Comparison of ENCODE assay signal across 8 mouse cellular contexts in genomic region chr1:30700399-30701081, GRCm38 (mm10).
DNase-seq lines count a peak whose midpoint lies in the region; ATAC-seq lines count a peak whose summit lies in the region.

No protein-coding gene starts in this region.

- no peaks in the 10 kb centered on the region for H3K36me3 ChIP-seq in midbrain, embryonic 11.5 days (ENCODE audit: control insufficient read depth, insufficient read depth, low read length)
- no peaks in the 10 kb centered on the region for H3K36me3 ChIP-seq in midbrain, embryonic 10.5 days
- no peaks in the 10 kb centered on the region for H3K36me3 ChIP-seq in hindbrain, embryonic 15.5 days
- no peaks in the 10 kb centered on the region for H3K36me3 ChIP-seq in stomach, embryonic 16.5 days (ENCODE audit: control insufficient read depth, insufficient read depth, low read length)

- DNase-seq in cerebellum, postnatal 14 days, result peak; percentile 44 to 60
- DNase-seq in cerebellum, adult 9-10 months, result no peak
- DNase-seq in midbrain, embryonic 11.5 days (ENCODE audit: low spot score, missing footprints), result peak; percentile 84
- no peak for DNase-seq in midbrain, embryonic 10.5 days (ENCODE audit: low spot score)
- no peak for DNase-seq in ovary, postnatal 36 days (ENCODE audit: low spot score)
- DNase-seq in heart, postnatal 36 days, result no peak

- WGBS in midbrain, embryonic 11.5 days, result 55% methylated on average over 10 of the region's 10 CpGs
- 57% methylated on average over 10 of the region's 10 CpGs for WGBS in midbrain, embryonic 10.5 days
- WGBS in hindbrain, embryonic 15.5 days, result 42% methylated on average over 10 of the region's 10 CpGs
- 47% methylated on average over 10 of the region's 10 CpGs for WGBS in stomach, embryonic 16.5 days

- H3K27ac ChIP-seq in midbrain, embryonic 11.5 days (ENCODE audit: low read depth, low read length), result no peak overlapping the region
- H3K27ac ChIP-seq in midbrain, embryonic 10.5 days (replicated peaks), result no peak overlapping the region
- H3K27ac ChIP-seq in hindbrain, embryonic 15.5 days (replicated peaks), result no peak overlapping the region
- H3K27ac ChIP-seq in stomach, embryonic 16.5 days (ENCODE audit: low read length), result no peak overlapping the region

- no peak overlapping the region for H3K9ac ChIP-seq in midbrain, embryonic 11.5 days (ENCODE audit: low read length)
- H3K9ac ChIP-seq in hindbrain, embryonic 15.5 days, result no peak overlapping the region
- H3K9ac ChIP-seq in stomach, embryonic 16.5 days (ENCODE audit: low read length), result no peak overlapping the region

- no peak overlapping the region for H3K4me2 ChIP-seq in midbrain, embryonic 11.5 days
- 0 out of 2 replicates have a peak overlapping the region, but pooled peaks have one; percentile 1 for H3K4me2 ChIP-seq in hindbrain, embryonic 15.5 days
- H3K4me2 ChIP-seq in stomach, embryonic 16.5 days (ENCODE audit: low read depth, low read length), result no peak overlapping the region

- ATAC-seq in midbrain, embryonic 11.5 days (ENCODE audit: low FRiP score), result peak; percentile 88
- peak; percentile 87 for ATAC-seq in hindbrain, embryonic 15.5 days (ENCODE audit: low FRiP score, low read depth)
- ATAC-seq in stomach, embryonic 16.5 days (ENCODE audit: insufficient read depth, low FRiP score), result 0 out of 2 replicates have a peak, but pooled peaks have one; percentile 37

- no peaks in the 10 kb centered on the region for H3K27me3 ChIP-seq in midbrain, embryonic 11.5 days (ENCODE audit: control insufficient read depth, insufficient read depth, low read length)
- H3K27me3 ChIP-seq in midbrain, embryonic 10.5 days (ENCODE audit: low read depth, poor library complexity, severe bottlenecking), result no peaks in the 10 kb centered on the region
- H3K27me3 ChIP-seq in hindbrain, embryonic 15.5 days, result no peaks in the 10 kb centered on the region
- H3K27me3 ChIP-seq in stomach, embryonic 16.5 days (ENCODE audit: control insufficient read depth, insufficient read depth, low read length), result no peaks in the 10 kb centered on the region

- H3K4me3 ChIP-seq in midbrain, embryonic 11.5 days (ENCODE audit: low read depth, low read length), result no peak overlapping the region
- no peak overlapping the region for H3K4me3 ChIP-seq in midbrain, embryonic 10.5 days
- no peak overlapping the region for H3K4me3 ChIP-seq in hindbrain, embryonic 15.5 days
- H3K4me3 ChIP-seq in stomach, embryonic 16.5 days (replicated peaks; ENCODE audit: low read length), result no peak overlapping the region

- intact Hi-C loops in heart, postnatal 36 days (cut with DNase I), result no loop called here

- no peaks in the 10 kb centered on the region for H3K9me3 ChIP-seq in midbrain, embryonic 11.5 days (ENCODE audit: control insufficient read depth, low read length)
- H3K9me3 ChIP-seq in midbrain, embryonic 10.5 days (replicated peaks), result no peaks in the 10 kb centered on the region
- no peaks in the 10 kb centered on the region for H3K9me3 ChIP-seq in hindbrain, embryonic 15.5 days
- no peaks in the 10 kb centered on the region for H3K9me3 ChIP-seq in stomach, embryonic 16.5 days (replicated peaks; ENCODE audit: control insufficient read depth, low read length)

- no peaks in the 10 kb centered on the region for H3K4me1 ChIP-seq in midbrain, embryonic 11.5 days (ENCODE audit: control insufficient read depth, insufficient read depth, low read length)
- H3K4me1 ChIP-seq in midbrain, embryonic 10.5 days, result no peaks in the 10 kb centered on the region
- no peaks in the 10 kb centered on the region for H3K4me1 ChIP-seq in hindbrain, embryonic 15.5 days (replicated peaks)
- H3K4me1 ChIP-seq in stomach, embryonic 16.5 days (ENCODE audit: control insufficient read depth, insufficient read depth, low read length), result no peaks in the 10 kb centered on the region

Comparison
In these comparisons a context has a peak if more than half of its experiments do, and no peak if none do; other contexts are left out.
1. DNase-seq: peak in cerebellum, postnatal 14 days (2 of 2) and midbrain, embryonic 11.5 days (single experiment); none in cerebellum, adult 9-10 months (single experiment), midbrain, embryonic 10.5 days (single experiment), ovary, postnatal 36 days (single experiment) and heart, postnatal 36 days (0 of 2).
2. ATAC-seq: peak in every context shown above with its lines; median percentile 88 in midbrain, embryonic 11.5 days; 87 in hindbrain, embryonic 15.5 days; 37 in stomach, embryonic 16.5 days.